Mouse (Mus musculus) heart, embryonic 11.5 days (tissue): ENCODE results near the gene Ccdc154. TPM values are rescaled to one million over a fixed set of nuclear protein-coding genes. Genes with fewer than 3 reads are reported as not detected.
A peak's percentile ranks its signal among the peaks of the same experiment; 100 is the strongest.

Experiments used
- ATAC-seq: fragments of 200-750 bp; cut with Nextera tagmentation; replicated peaks from 2 replicates; pipeline ENCODE4 v1.8.0; 2017; ENCODE audit warnings: moderate library complexity; ENCODE audit not compliant: insufficient number of reproducible peaks, low FRiP score, low TSS enrichment
- H3K27ac ChIP-seq: fragments of 300-500 bp; sonication (generic); 2 replicates; pipeline ENCODE4 v1.5.1; 2014; ENCODE audit warnings: mild to moderate bottlenecking, low read depth, low read length
- H3K27me3 ChIP-seq: fragments of 300-500 bp; sonication (generic); 2 replicates; pipeline ENCODE4 v1.6.1; 2014; ENCODE audit warnings: mild to moderate bottlenecking, low read length, mixed read lengths; ENCODE audit not compliant: control insufficient read depth, insufficient read depth
- H3K36me3 ChIP-seq: fragments of 300-500 bp; sonication (generic); 2 replicates; pipeline ENCODE4 v1.6.1; 2014; ENCODE audit warnings: mild to moderate bottlenecking, low read length, moderate library complexity, mixed read lengths; ENCODE audit not compliant: control insufficient read depth, insufficient read depth
- H3K4me1 ChIP-seq: fragments of 300-500 bp; sonication (generic); 2 replicates; pipeline ENCODE4 v1.6.1; 2014; ENCODE audit warnings: low read length; ENCODE audit not compliant: control insufficient read depth, insufficient read depth
- H3K4me2 ChIP-seq: fragments of 300-500 bp; sonication (generic); 2 replicates; pipeline ENCODE4 v1.6.1; 2014; ENCODE audit warnings: mild to moderate bottlenecking, moderate library complexity
- H3K4me3 ChIP-seq: fragments of 300-500 bp; sonication (generic); 2 replicates; pipeline ENCODE4 v1.5.1; 2014; ENCODE audit warnings: low read depth, low read length
- H3K9ac ChIP-seq: fragments of 300-500 bp; sonication (generic); 2 replicates; pipeline ENCODE4 v1.6.1; 2014; ENCODE audit warnings: mild to moderate bottlenecking, low read depth, low read length, moderate library complexity
- H3K9me3 ChIP-seq: fragments of 300-500 bp; sonication (generic); replicated peaks from 2 replicates; pipeline ENCODE4 v1.6.1; 2016; ENCODE audit warnings: low read length; ENCODE audit not compliant: control insufficient read depth
- WGBS: fragments of 180-500 bp; shearing (Covaris S2); extraction: QIAGEN DNeasy Blood & Tissue Kit; methylation state at CpG from one replicate; pipeline ENCODE4 v1.1.7; 2014; ENCODE audit not compliant: insufficient replicate concordance; 5-methylcytosine and 5-hydroxymethylcytosine counted together
- polyA plus RNA-seq: library from polyadenylated mRNA; unstranded; fragments of >200 nt; fragmentation: Nextera tagmentation; extraction: Ambion mirVana; gene quantifications from 2 replicates; pipeline ENCODE4 v1.2.1, GENCODE M21; 2014

Gene Ccdc154
- polyA plus RNA-seq, 1 experiment from 2014 or later = not detected

DNA sequence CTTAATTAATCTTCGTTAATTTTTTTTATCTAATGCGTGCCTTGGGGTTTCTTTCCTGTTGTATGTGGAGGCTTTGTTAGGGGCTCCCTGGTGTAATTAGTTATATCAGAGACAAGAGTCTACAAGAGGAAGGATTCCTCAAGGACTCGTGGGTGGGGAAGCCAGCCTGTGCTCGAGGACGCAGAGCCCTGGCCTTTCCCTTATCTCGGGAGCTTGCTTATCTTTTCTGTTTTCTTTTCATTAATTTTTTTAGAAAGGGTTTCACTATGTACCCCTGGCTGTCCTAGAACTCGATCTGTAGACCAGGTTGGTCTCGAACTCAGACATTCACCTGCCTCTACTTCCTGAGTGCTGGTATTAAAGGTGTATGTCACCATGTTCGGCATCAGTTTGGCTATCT, 34.6 kb upstream of the Ccdc154 start:
- no peak overlapping the region for H3K9ac ChIP-seq
- ATAC-seq = no peak
- H3K4me3 ChIP-seq = no peak overlapping the region
- H3K9me3 ChIP-seq = no peaks in the 10 kb centered on the region
- no peaks in the 10 kb centered on the region for H3K4me1 ChIP-seq
- WGBS = 45% methylated on average over 9 of the region's 9 CpGs
- no peaks in the 10 kb centered on the region for H3K27me3 ChIP-seq
- H3K27ac ChIP-seq = peak overlapping the region; percentile 24
- no peak overlapping the region for H3K4me2 ChIP-seq
- no peaks in the 10 kb centered on the region for H3K36me3 ChIP-seq

DNA sequence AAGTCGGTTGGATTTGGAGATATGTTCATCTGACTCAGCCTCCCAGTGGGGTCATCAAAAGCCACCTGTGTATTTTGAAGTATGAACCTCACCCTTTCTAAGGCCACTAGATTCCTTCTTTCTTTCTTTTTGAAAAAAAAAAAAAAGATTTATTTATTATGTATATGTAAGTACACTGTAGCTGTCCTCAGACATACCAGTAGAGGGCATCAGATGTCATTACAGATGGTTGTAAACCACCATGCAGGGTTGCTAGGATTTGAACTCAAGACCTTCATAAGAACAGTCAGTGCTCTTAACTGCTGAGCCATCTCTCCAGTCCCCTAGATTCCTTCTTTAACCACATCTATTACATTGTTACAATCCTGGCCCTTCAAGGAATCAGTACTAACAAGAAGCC, 32.2 kb upstream of the Ccdc154 start:
- Histone ChIP-seq H3K9me3 (no peaks in the 10 kb centered on the region), H3K9ac (no peak overlapping the region), H3K4me2 (no peak overlapping the region), H3K27ac (no peak overlapping the region), H3K4me3 (no peak overlapping the region), H3K27me3 (no peaks in the 10 kb centered on the region), H3K36me3 (no peaks in the 10 kb centered on the region), H3K4me1 (peaks cover 8% of the 10 kb centered on the region)
- ATAC-seq = no peak
- WGBS = 83% methylated on average over 1 of the region's 1 CpGs

DNA sequence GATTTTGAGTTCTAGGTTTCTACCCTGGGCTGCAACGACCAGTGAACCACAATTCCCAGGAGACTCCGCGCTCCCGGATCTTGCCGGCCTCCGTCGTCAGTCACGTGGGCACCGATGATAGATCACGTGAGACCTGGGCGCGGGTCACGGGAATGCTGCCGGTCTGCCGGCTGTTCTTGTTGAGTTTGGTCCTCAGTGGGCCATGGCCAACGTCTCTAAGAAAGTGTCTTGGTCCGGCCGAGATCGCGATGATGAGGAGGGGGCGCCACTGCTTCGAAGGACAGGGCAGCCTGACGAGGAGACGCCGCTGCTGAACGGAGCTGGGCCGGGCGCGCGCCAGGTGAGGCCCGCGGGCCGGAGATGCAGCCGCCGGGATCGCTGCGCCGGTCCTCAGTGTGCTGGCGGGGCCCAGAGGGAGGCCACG, 29.0 kb upstream of the Ccdc154 start, which contains the start of gene Clcn7:
Clcn7 (plus strand) TSS at position 117 of the 424 bp plus-strand sequence.
- peak; percentile 93 for ATAC-seq
- H3K27ac ChIP-seq = peak within 1 kb of the TSS; percentile 46; the same call in 1 of the 2 replicates
- H3K27me3 ChIP-seq = no peaks in the 10 kb centered on the region
- H3K4me1 ChIP-seq = peaks cover 8% of the 10 kb centered on the region
- whole genome bisulfite sequencing = under 1% methylated on average over 40 of the region's 40 CpGs
- H3K36me3 ChIP-seq = no peaks in the 10 kb centered on the region
- no peaks in the 10 kb centered on the region for H3K9me3 ChIP-seq
- H3K9ac ChIP-seq = peak within 1 kb of the TSS; percentile 83
- peak within 1 kb of the TSS; percentile 85 for H3K4me3 ChIP-seq
- peak within 1 kb of the TSS; percentile 77 for H3K4me2 ChIP-seq

DNA sequence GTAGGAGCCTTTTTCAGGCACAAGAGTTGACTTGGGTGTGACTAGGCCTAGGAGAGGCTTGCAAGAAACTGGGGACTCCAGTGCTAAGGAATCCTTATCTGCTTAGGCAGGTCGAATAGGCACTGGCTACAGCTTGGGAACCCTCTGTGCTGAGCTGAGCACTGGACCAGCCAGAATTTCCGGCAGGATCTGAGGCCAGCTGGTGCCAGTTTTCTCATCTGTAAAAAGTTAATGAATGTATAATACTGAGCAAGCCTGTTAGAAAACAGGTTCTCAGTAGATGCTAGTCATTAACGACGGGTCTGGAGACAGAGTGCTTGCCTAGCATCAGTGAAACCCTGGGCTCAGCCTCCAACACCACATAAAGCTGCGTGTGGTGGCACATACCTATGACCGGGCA, 26.6 kb upstream of the Ccdc154 start:
- Histone ChIP-seq H3K27me3 (no peaks in the 10 kb centered on the region), H3K4me1 (peaks cover 8% of the 10 kb centered on the region), H3K27ac (no peak overlapping the region), H3K36me3 (no peaks in the 10 kb centered on the region), H3K9me3 (no peaks in the 10 kb centered on the region), H3K9ac (no peak overlapping the region), H3K4me3 (no peak overlapping the region), H3K4me2 (no peak overlapping the region)
- 82% methylated on average over 6 of the region's 6 CpGs for WGBS
- no peak for ATAC-seq

DNA sequence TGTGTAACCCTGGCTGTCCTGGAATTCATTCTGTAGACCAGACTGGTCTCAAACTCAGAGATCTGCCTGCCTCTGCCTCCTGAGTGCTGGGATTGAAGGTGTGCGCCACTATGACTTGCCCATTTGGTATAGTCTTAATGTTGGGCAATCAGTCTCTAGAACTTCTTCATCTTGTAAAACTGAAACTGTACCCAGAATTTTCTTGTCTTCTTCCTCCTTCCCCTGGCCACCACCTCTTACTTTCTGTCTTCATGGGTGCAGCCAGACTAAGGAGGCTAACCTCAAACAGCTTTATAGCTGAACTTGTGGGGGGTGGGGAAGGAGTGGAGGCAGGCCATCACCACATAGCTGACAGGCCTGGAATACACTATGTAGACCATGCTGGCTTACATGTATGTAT, 23.5 kb upstream of the Ccdc154 start:
- H3K9me3 ChIP-seq = no peaks in the 10 kb centered on the region
- peaks cover 7% of the 10 kb centered on the region for H3K4me1 ChIP-seq
- H3K27me3 ChIP-seq = no peaks in the 10 kb centered on the region
- no peaks in the 10 kb centered on the region for H3K36me3 ChIP-seq
- H3K4me3 ChIP-seq = no peak overlapping the region
- ATAC-seq = no peak
- whole genome bisulfite sequencing = 91% methylated on average over 1 of the region's 1 CpGs
- H3K4me2 ChIP-seq = no peak overlapping the region
- H3K9ac ChIP-seq = no peak overlapping the region
- no peak overlapping the region for H3K27ac ChIP-seq

DNA sequence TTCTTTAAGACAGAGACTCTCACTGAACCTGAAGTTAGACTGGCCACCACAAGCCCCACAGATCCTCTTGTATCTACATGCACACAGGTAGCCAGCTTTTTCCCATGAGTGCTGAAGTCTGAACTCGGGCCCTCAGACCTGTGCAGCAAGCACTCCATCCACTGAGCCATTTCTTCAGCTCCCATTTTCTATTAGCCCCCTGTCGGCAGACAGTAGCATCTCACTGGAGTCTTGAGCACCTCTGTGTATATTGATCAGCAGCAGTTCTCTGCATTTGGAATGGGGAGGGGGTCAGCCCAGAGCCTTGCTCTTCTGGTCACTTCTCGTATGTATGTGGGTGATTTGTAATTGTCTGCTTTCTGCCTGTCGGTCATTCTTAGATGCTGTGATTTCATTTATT, 22.3 kb upstream of the Ccdc154 start:
- no peak for ATAC-seq
- Histone ChIP-seq H3K4me2 (no peak overlapping the region), H3K27me3 (no peaks in the 10 kb centered on the region), H3K4me1 (peaks cover 4% of the 10 kb centered on the region; the same call in 1 of the 2 replicates), H3K4me3 (no peak overlapping the region), H3K9me3 (no peaks in the 10 kb centered on the region), H3K27ac (no peak overlapping the region), H3K9ac (no peak overlapping the region), H3K36me3 (peaks cover 3% of the 10 kb centered on the region; the same call in 1 of the 2 replicates)
- WGBS = 67% methylated on average over 4 of the region's 4 CpGs

DNA sequence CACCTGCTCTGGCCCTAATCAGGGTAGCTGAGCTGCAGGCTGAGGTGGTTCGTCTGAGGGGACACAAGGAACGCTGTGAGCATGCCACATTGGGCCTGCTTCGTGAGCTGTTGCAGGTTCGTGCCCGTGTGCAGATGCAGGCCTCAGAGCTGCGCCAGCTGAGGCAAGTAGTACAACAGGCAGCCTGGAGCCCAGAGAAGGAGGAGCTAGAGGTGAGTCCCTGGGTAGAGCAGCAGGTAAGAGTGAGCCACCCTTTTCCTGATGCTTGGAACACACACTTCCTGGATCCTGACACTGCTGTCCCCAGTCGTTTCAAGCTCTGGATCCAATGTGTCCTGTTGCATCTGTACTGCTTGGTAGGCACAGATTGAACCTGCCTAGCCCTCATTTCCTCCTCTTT, 1.1 kb downstream of the Ccdc154 start:
- 62% methylated on average over 7 of the region's 7 CpGs for WGBS
- H3K9ac ChIP-seq = no peak overlapping the region
- no peak for ATAC-seq

DNA sequence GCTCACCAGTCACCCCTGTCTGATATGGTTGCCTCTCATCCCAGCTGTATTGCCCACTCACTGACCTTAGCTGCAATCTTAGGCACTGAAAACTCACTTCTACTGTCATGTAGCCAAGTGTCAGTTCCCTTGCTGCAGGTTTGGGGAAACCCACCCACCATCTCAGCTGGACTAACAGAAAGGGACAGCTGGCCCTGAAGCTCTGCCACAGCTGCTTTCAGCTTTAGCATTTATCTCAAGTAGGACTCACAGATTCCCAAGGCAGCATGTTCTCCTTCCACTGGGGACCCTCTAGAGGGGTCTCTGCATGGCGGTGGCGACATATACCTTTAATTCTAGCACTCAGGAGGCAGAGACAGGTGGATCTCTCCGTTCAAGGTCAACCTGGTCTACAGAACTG, 2.5 kb downstream of the Ccdc154 start:
- no peak overlapping the region for H3K4me2 ChIP-seq
- H3K27me3 ChIP-seq = no peaks in the 10 kb centered on the region; the same call in 1 of the 2 replicates
- H3K4me3 ChIP-seq = no peak overlapping the region
- H3K36me3 ChIP-seq = peaks cover 6% of the 10 kb centered on the region; the same call in 1 of the 2 replicates
- no peaks in the 10 kb centered on the region for H3K4me1 ChIP-seq
- WGBS = 81% methylated on average over 3 of the region's 3 CpGs
- no peak overlapping the region for H3K9ac ChIP-seq
- ATAC-seq = no peak
- no peak overlapping the region for H3K27ac ChIP-seq
- H3K9me3 ChIP-seq = no peaks in the 10 kb centered on the region

More for the DNA sequence above, 1.1 kb downstream of the Ccdc154 start:
- Histone ChIP-seq H3K4me1 (no peaks in the 10 kb centered on the region), H3K4me2 (no peak overlapping the region), H3K27me3 (no peaks in the 10 kb centered on the region; the same call in 1 of the 2 replicates), H3K27ac (no peak overlapping the region), H3K9me3 (no peaks in the 10 kb centered on the region), H3K4me3 (no peak overlapping the region), H3K36me3 (peaks cover 6% of the 10 kb centered on the region; the same call in 1 of the 2 replicates)

DNA sequence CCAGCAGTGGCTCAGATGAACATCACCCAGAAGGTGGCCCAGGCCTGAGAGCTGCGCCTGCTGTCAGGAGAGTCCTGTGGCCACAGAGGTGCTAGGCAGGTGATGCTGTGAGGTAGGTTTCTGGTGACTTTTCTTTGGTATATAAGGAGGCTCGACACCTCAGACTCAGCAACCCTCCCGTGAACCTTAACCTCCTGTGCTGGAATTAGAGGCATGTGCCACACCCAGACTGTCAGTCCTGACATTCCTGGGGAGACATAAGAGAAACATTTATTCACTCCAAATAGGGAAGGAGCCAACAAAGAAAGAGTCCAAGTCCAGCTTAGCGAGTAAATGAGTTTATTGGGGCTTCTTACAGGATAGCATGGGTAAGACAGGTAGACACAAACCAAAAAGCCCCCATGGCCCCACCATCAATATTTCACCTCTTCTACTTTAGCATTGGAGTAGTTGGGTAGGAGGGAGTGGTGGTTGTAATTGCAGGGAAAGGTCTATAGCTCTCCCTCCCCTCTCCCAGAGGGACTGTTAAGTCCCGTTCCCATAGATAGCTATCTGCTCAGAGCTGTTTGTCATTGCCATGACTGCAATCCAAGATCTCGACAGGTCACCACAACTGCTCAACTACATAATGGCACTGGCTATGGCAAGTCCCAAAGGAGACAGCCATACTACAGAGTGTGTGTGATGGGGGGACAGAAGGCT, 3.9 kb downstream of the Ccdc154 start:
- Histone ChIP-seq H3K9me3 (no peaks in the 10 kb centered on the region), H3K27ac (no peak overlapping the region), H3K9ac (no peak overlapping the region), H3K27me3 (no peaks in the 10 kb centered on the region; the same call in 1 of the 2 replicates), H3K4me3 (no peak overlapping the region), H3K4me2 (no peak overlapping the region), H3K36me3 (no peaks in the 10 kb centered on the region), H3K4me1 (no peaks in the 10 kb centered on the region)
- 52% methylated on average over 6 of the region's 6 CpGs for WGBS
- no peak for ATAC-seq
